Mouse (Mus musculus): ENCODE measurements around the gene Guca1a. TPM values are rescaled to one million over a fixed set of nuclear protein-coding genes. Genes with fewer than 3 reads are reported as not detected.

Gene Guca1a
- total and polyA plus RNA-seq, 3 experiments, result 1.6 to 5.0 (median 3.0) TPM

Other genes starting within 250 kb of the Guca1a start
- gene Mrps10, start 31.7 kb downstream of the Guca1a start, total RNA-seq (2021), result 10 to 100 TPM; 40.8 to 50.0 TPM
- gene Mrps10, start 31.7 kb downstream of the Guca1a start, polyA plus RNA-seq (2012; rRNA removed), result 19.4 and 28.3 TPM in 2 replicates
- 1 to 10 TPM in 1 of 2 experiments, under 1 TPM in 1; 0.38 to 3.2 TPM for gene Guca1b, start 15.2 kb downstream of the Guca1a start, total RNA-seq (2021)
- 2.5 and 2.6 TPM in 2 replicates for gene Guca1b, start 15.2 kb downstream of the Guca1a start, polyA plus RNA-seq (2012; rRNA removed)
- under 1 TPM; 0.92 to 0.97 TPM for gene AI661453, start 36.0 kb upstream of the Guca1a start, total RNA-seq (2021)
- gene AI661453, start 36.0 kb upstream of the Guca1a start, polyA plus RNA-seq (2012; rRNA removed), result 0.36 and 0.73 TPM in 2 replicates
- not detected for gene 1700001C19Rik, start 36.8 kb upstream of the Guca1a start, total RNA-seq (2021)
- 0.24 TPM in 1 of 2 replicates, not detected in the other for gene 1700001C19Rik, start 36.8 kb upstream of the Guca1a start, polyA plus RNA-seq (2012; rRNA removed)
- gene Taf8, start 101.7 kb upstream of the Guca1a start, total RNA-seq (2021), result 10 to 100 TPM; 19.5 to 19.8 TPM
- 12.5 and 15.6 TPM in 2 replicates for gene Taf8, start 101.7 kb upstream of the Guca1a start, polyA plus RNA-seq (2012; rRNA removed)
- 100 to 1,000 TPM; 326 to 471 TPM for gene Ccnd3, start 104.5 kb upstream of the Guca1a start, total RNA-seq (2021)
- 1,307 and 1,375 TPM in 2 replicates for gene Ccnd3, start 104.5 kb upstream of the Guca1a start, polyA plus RNA-seq (2012; rRNA removed)
- gene Bysl, start 210.9 kb upstream of the Guca1a start, total RNA-seq (2021), result 10 to 100 TPM; 17.6 to 22.5 TPM
- gene Bysl, start 210.9 kb upstream of the Guca1a start, polyA plus RNA-seq (2012; rRNA removed), result 9.4 and 11.7 TPM in 2 replicates
- 10 to 100 TPM; 32.9 to 40.6 TPM for gene Med20, start 211.0 kb upstream of the Guca1a start, total RNA-seq (2021)
- gene Med20, start 211.0 kb upstream of the Guca1a start, polyA plus RNA-seq (2012; rRNA removed), result 15.2 and 17.4 TPM in 2 replicates
- gene Gm20517, start 211.0 kb upstream of the Guca1a start, total RNA-seq (2021), result 1 to 10 TPM; 2.1 to 2.8 TPM
- 1.8 and 3.1 TPM in 2 replicates for gene Gm20517, start 211.0 kb upstream of the Guca1a start, polyA plus RNA-seq (2012; rRNA removed)
- 1 to 10 TPM; 4.6 to 4.8 TPM for gene Usp49, start 230.1 kb upstream of the Guca1a start, total RNA-seq (2021)
- 5.4 and 6.6 TPM in 2 replicates for gene Usp49, start 230.1 kb upstream of the Guca1a start, polyA plus RNA-seq (2012; rRNA removed)